Mouse (Mus musculus): ENCODE data around the gene Vnn1. TPM values are rescaled to one million over a fixed set of nuclear protein-coding genes. Genes with fewer than 3 reads are reported as not detected.

Vnn1 gene
- 0.82 and 1.1 TPM in 2 replicates for polyA plus RNA-seq (2012; rRNA removed)
- 0.96 and 1.3 TPM in 2 replicates for polyA plus RNA-seq (2014; fragmentation: Nextera tagmentation; extraction: Ambion mirVana)

- no peak for TF ChIP-seq POLR2A (IDR thresholded peaks at IDR 0.05; ENCODE audit: borderline replicate concordance, extremely low read depth, insufficient read depth, insufficient read length)
- peaks cover 5% of the 10 kb centered on the region; the same call in 1 of the 2 replicates for H3K4me1 ChIP-seq (ENCODE audit: control insufficient read depth, insufficient read depth, low read length)
- DNase-seq (ENCODE audit: low spot score): no peak
- no peak; the same call in 1 of the 2 replicates for ATAC-seq (ENCODE audit: low FRiP score, low read depth)
- H3K36me3 ChIP-seq (ENCODE audit: control insufficient read depth, insufficient read depth, low read length): no peaks in the 10 kb centered on the region
- H3K9me3 ChIP-seq (ENCODE audit: control insufficient read depth, low read length): no peaks in the 10 kb centered on the region
- H3K27ac ChIP-seq (replicated peaks; ENCODE audit: low read depth, low read length): no peak within 1 kb of the TSS
- 19% methylated on average over 21 of the region's 21 CpGs for WGBS
- peak within 1 kb of the TSS; percentile 43 for H3K4me2 ChIP-seq (replicated peaks; ENCODE audit: low read depth, low read length, severe bottlenecking)
- H3K9ac ChIP-seq (ENCODE audit: low read depth, low read length, severe bottlenecking): peak within 1 kb of the TSS; percentile 48
- no peaks in the 10 kb centered on the region for H3K27me3 ChIP-seq (ENCODE audit: control insufficient read depth, insufficient read depth, low read length)
- H3K4me3 ChIP-seq (replicated peaks; ENCODE audit: low read length): peak within 1 kb of the TSS; percentile 23
Measured at GRCm38 (mm10) chr10:23894601-23895349, at the start of gene Vnn1. Vnn1 (plus strand) TSS chr10:23894688.

GRCm38 (mm10) chr10:23851228-23851912 lies 43.1 kb upstream of the Vnn1 start, which contains the start of gene Vnn3:
Vnn3 (plus strand) TSS chr10:23851462.
- no peak within 1 kb of the TSS for H3K4me3 ChIP-seq (replicated peaks; ENCODE audit: low read length)
- WGBS: 81% methylated on average over 4 of the region's 4 CpGs
- no peaks in the 10 kb centered on the region for H3K36me3 ChIP-seq (ENCODE audit: control insufficient read depth, insufficient read depth, low read length)
- H3K4me2 ChIP-seq (replicated peaks; ENCODE audit: low read depth, low read length, severe bottlenecking): no peak within 1 kb of the TSS
- no peaks in the 10 kb centered on the region for H3K4me1 ChIP-seq (ENCODE audit: control insufficient read depth, insufficient read depth, low read length)
- no peak for DNase-seq (ENCODE audit: low spot score)
- no peak within 1 kb of the TSS for H3K27ac ChIP-seq (replicated peaks; ENCODE audit: low read depth, low read length)
- TF ChIP-seq POLR2A (IDR thresholded peaks at IDR 0.05; ENCODE audit: borderline replicate concordance, extremely low read depth, insufficient read depth, insufficient read length): no peak
- no peak for ATAC-seq (ENCODE audit: low FRiP score, low read depth)
- H3K9ac ChIP-seq (ENCODE audit: low read depth, low read length, severe bottlenecking): no peak within 1 kb of the TSS
- no peaks in the 10 kb centered on the region for H3K9me3 ChIP-seq (ENCODE audit: control insufficient read depth, low read length)
- H3K27me3 ChIP-seq (ENCODE audit: control insufficient read depth, insufficient read depth, low read length): no peaks in the 10 kb centered on the region

- H3K4me1 ChIP-seq (ENCODE audit: control insufficient read depth, insufficient read depth, low read length): no peaks in the 10 kb centered on the region
- no peaks in the 10 kb centered on the region for H3K9me3 ChIP-seq (ENCODE audit: control insufficient read depth, low read length)
- ATAC-seq (ENCODE audit: low FRiP score, low read depth) (no peak), DNase-seq (ENCODE audit: low spot score) (no peak)
- no peak overlapping the region for H3K9ac ChIP-seq (ENCODE audit: low read depth, low read length, severe bottlenecking)
- TF ChIP-seq POLR2A (IDR thresholded peaks at IDR 0.05; ENCODE audit: borderline replicate concordance, extremely low read depth, insufficient read depth, insufficient read length): no peak
- no peaks in the 10 kb centered on the region for H3K36me3 ChIP-seq (ENCODE audit: control insufficient read depth, insufficient read depth, low read length)
- H3K4me2 ChIP-seq (replicated peaks; ENCODE audit: low read depth, low read length, severe bottlenecking): no peak overlapping the region
- H3K4me3 ChIP-seq (replicated peaks; ENCODE audit: low read length): no peak overlapping the region
- no peak overlapping the region for H3K27ac ChIP-seq (replicated peaks; ENCODE audit: low read depth, low read length)
- WGBS: 75% methylated on average over 2 of the region's 2 CpGs
- no peaks in the 10 kb centered on the region for H3K27me3 ChIP-seq (ENCODE audit: control insufficient read depth, insufficient read depth, low read length)
Measured at GRCm38 (mm10) chr10:23852096-23852495, 42.4 kb upstream of the Vnn1 start.

- ATAC-seq (ENCODE audit: low FRiP score, low read depth): no peak
- 71% methylated on average over 9 of the region's 9 CpGs for WGBS
- H3K9me3 ChIP-seq (ENCODE audit: control insufficient read depth, low read length): peaks cover 9% of the 10 kb centered on the region; the same call in 1 of the 2 replicates
- peak; percentile 4 for DNase-seq (ENCODE audit: low spot score)
- H3K27ac ChIP-seq (replicated peaks; ENCODE audit: low read depth, low read length): no peak overlapping the region
- H3K4me1 ChIP-seq (ENCODE audit: control insufficient read depth, insufficient read depth, low read length): no peaks in the 10 kb centered on the region
- no peak overlapping the region for H3K4me3 ChIP-seq (replicated peaks; ENCODE audit: low read length)
- no peak for TF ChIP-seq POLR2A (IDR thresholded peaks at IDR 0.05; ENCODE audit: borderline replicate concordance, extremely low read depth, insufficient read depth, insufficient read length)
- no peak overlapping the region for H3K4me2 ChIP-seq (replicated peaks; ENCODE audit: low read depth, low read length, severe bottlenecking)
- no peaks in the 10 kb centered on the region for H3K36me3 ChIP-seq (ENCODE audit: control insufficient read depth, insufficient read depth, low read length)
- no peak overlapping the region for H3K9ac ChIP-seq (ENCODE audit: low read depth, low read length, severe bottlenecking)
- no peaks in the 10 kb centered on the region for H3K27me3 ChIP-seq (ENCODE audit: control insufficient read depth, insufficient read depth, low read length)
Measured at GRCm38 (mm10) chr10:23864362-23865312, 29.9 kb upstream of the Vnn1 start.

- no peak overlapping the region for H3K4me3 ChIP-seq (replicated peaks; ENCODE audit: low read length)
- no peak for TF ChIP-seq POLR2A (IDR thresholded peaks at IDR 0.05; ENCODE audit: borderline replicate concordance, extremely low read depth, insufficient read depth, insufficient read length)
- ATAC-seq (ENCODE audit: low FRiP score, low read depth): no peak
- no peak for DNase-seq (ENCODE audit: low spot score)
- WGBS: 87% methylated on average over 6 of the region's 6 CpGs
- no peak overlapping the region for H3K4me2 ChIP-seq (replicated peaks; ENCODE audit: low read depth, low read length, severe bottlenecking)
- no peaks in the 10 kb centered on the region for H3K36me3 ChIP-seq (ENCODE audit: control insufficient read depth, insufficient read depth, low read length)
- H3K4me1 ChIP-seq (ENCODE audit: control insufficient read depth, insufficient read depth, low read length): no peaks in the 10 kb centered on the region
- no peak overlapping the region for H3K9ac ChIP-seq (ENCODE audit: low read depth, low read length, severe bottlenecking)
- H3K9me3 ChIP-seq (ENCODE audit: control insufficient read depth, low read length): no peaks in the 10 kb centered on the region
- H3K27ac ChIP-seq (replicated peaks; ENCODE audit: low read depth, low read length): no peak overlapping the region
- H3K27me3 ChIP-seq (ENCODE audit: control insufficient read depth, insufficient read depth, low read length): no peaks in the 10 kb centered on the region
Measured at GRCm38 (mm10) chr10:23880695-23881094, 13.8 kb upstream of the Vnn1 start.
